Mouse (Mus musculus): ENCODE measurements around the gene Anapc2. TPM values are rescaled to one million over a fixed set of nuclear protein-coding genes. Genes with fewer than 3 reads are reported as not detected.

The Anapc2 gene
- 150 and 156 TPM in 2 replicates for polyA plus RNA-seq (2016; fragmentation: Nextera tagmentation; extraction: Ambion mirVana)

GRCm38 (mm10) chr2:25271827-25272511, at the start of gene Anapc2, which contains the start of gene Ssna1:
TSS of gene Anapc2 (plus strand) at chr2:25272478.
TSS of gene Ssna1 (minus strand) at chr2:25272438.
- under 1% methylated on average over 55 of the region's 55 CpGs for WGBS
- peaks cover 41% of the 10 kb centered on the region for H3K4me1 ChIP-seq (replicated peaks)
- H3K36me3 ChIP-seq, result peaks cover 74% of the 10 kb centered on the region

GRCm38 (mm10) chr2:25223681-25224491, 48.4 kb upstream of the Anapc2 start:
- no peak for DNase-seq (ENCODE audit: low spot score)
- Histone ChIP-seq H3K4me1 (replicated peaks) (peaks cover 45% of the 10 kb centered on the region), H3K4me3 (peak overlapping the region; percentile 90), H3K27me3 (ENCODE audit: insufficient read depth, poor library complexity, severe bottlenecking) (no peaks in the 10 kb centered on the region), H3K36me3 (peaks cover 27% of the 10 kb centered on the region), H3K9me3 (no peaks in the 10 kb centered on the region), H3K27ac (peak overlapping the region; percentile 97)
- WGBS, result 2% methylated on average over 53 of the region's 53 CpGs

More at GRCm38 (mm10) chr2:25271827-25272511, at the start of gene Anapc2, which contains the start of gene Ssna1:
- no peaks in the 10 kb centered on the region for H3K27me3 ChIP-seq (ENCODE audit: insufficient read depth, poor library complexity, severe bottlenecking)
- DNase-seq (ENCODE audit: low spot score), result peak; percentile 99
- no peaks in the 10 kb centered on the region for H3K9me3 ChIP-seq
- peak within 1 kb of the TSS; percentile 91 for H3K27ac ChIP-seq
- peak within 1 kb of the TSS; percentile 91 for H3K4me3 ChIP-seq

GRCm38 (mm10) chr2:25224492-25224765, 47.8 kb upstream of the Anapc2 start, which contains the start of gene Tubb4b:
TSS of gene Tubb4b (minus strand) at chr2:25224702.
- Histone ChIP-seq H3K27ac (peak within 1 kb of the TSS; percentile 97), H3K27me3 (ENCODE audit: insufficient read depth, poor library complexity, severe bottlenecking) (no peaks in the 10 kb centered on the region), H3K4me3 (peak within 1 kb of the TSS; percentile 90), H3K9me3 (no peaks in the 10 kb centered on the region), H3K4me1 (replicated peaks) (peaks cover 46% of the 10 kb centered on the region), H3K36me3 (peaks cover 27% of the 10 kb centered on the region)
- under 1% methylated on average over 17 of the region's 17 CpGs for WGBS
- DNase-seq (ENCODE audit: low spot score), result no peak

GRCm38 (mm10) chr2:25224766-25225752, 47.2 kb upstream of the Anapc2 start:
- Histone ChIP-seq H3K9me3 (no peaks in the 10 kb centered on the region), H3K27me3 (ENCODE audit: insufficient read depth, poor library complexity, severe bottlenecking) (no peaks in the 10 kb centered on the region), H3K4me3 (peak overlapping the region; percentile 90), H3K4me1 (replicated peaks) (peaks cover 46% of the 10 kb centered on the region), H3K27ac (peak overlapping the region; percentile 97), H3K36me3 (peaks cover 27% of the 10 kb centered on the region)
- DNase-seq (ENCODE audit: low spot score), result peak; percentile 99
- WGBS, result 3% methylated on average over 41 of the region's 41 CpGs

GRCm38 (mm10) chr2:25225811-25226379, 46.4 kb upstream of the Anapc2 start:
- Histone ChIP-seq H3K36me3 (peaks cover 27% of the 10 kb centered on the region), H3K4me1 (replicated peaks) (peaks cover 46% of the 10 kb centered on the region), H3K9me3 (no peaks in the 10 kb centered on the region), H3K27ac (peak overlapping the region; percentile 97), H3K27me3 (ENCODE audit: insufficient read depth, poor library complexity, severe bottlenecking) (peaks cover 4% of the 10 kb centered on the region; the same call in 1 of the 2 replicates), H3K4me3 (peak overlapping the region; percentile 90)
- no peak for DNase-seq (ENCODE audit: low spot score)
- 77% methylated on average over 8 of the region's 8 CpGs for WGBS

- WGBS, result 83% methylated on average over 5 of the region's 5 CpGs
- no peaks in the 10 kb centered on the region for H3K9me3 ChIP-seq
- DNase-seq (ENCODE audit: low spot score), result no peak
- peak overlapping the region; percentile 64 for H3K27ac ChIP-seq
- peaks cover 13% of the 10 kb centered on the region; the same call in 1 of the 2 replicates for H3K27me3 ChIP-seq (ENCODE audit: insufficient read depth, poor library complexity, severe bottlenecking)
- peaks cover 18% of the 10 kb centered on the region for H3K36me3 ChIP-seq
- no peak overlapping the region for H3K4me3 ChIP-seq
- H3K4me1 ChIP-seq (replicated peaks), result peaks cover 47% of the 10 kb centered on the region
Observed at GRCm38 (mm10) chr2:25226864-25227263, 45.4 kb upstream of the Anapc2 start.

- Histone ChIP-seq H3K4me3 (no peak overlapping the region), H3K27ac (peak overlapping the region; percentile 64; the same call in 1 of the 2 replicates), H3K4me1 (replicated peaks) (peaks cover 50% of the 10 kb centered on the region), H3K36me3 (peaks cover 13% of the 10 kb centered on the region), H3K27me3 (ENCODE audit: insufficient read depth, poor library complexity, severe bottlenecking) (peaks cover 18% of the 10 kb centered on the region; the same call in 1 of the 2 replicates), H3K9me3 (no peaks in the 10 kb centered on the region)
- no peak for DNase-seq (ENCODE audit: low spot score)
- WGBS, result 90% methylated on average over 4 of the region's 4 CpGs
Observed at GRCm38 (mm10) chr2:25227406-25227805, 44.9 kb upstream of the Anapc2 start.

GRCm38 (mm10) chr2:25228431-25228889, 43.8 kb upstream of the Anapc2 start:
- peak overlapping the region; percentile 43 for H3K4me3 ChIP-seq
- peak; percentile 85 for DNase-seq (ENCODE audit: low spot score)
- peaks cover 2% of the 10 kb centered on the region for H3K36me3 ChIP-seq
- no peaks in the 10 kb centered on the region for H3K9me3 ChIP-seq
- peaks cover 49% of the 10 kb centered on the region for H3K4me1 ChIP-seq (replicated peaks)
- under 1% methylated on average over 7 of the region's 7 CpGs for WGBS
- peak overlapping the region; percentile 83 for H3K27ac ChIP-seq
- H3K27me3 ChIP-seq (ENCODE audit: insufficient read depth, poor library complexity, severe bottlenecking), result peaks cover 19% of the 10 kb centered on the region; the same call in 1 of the 2 replicates

GRCm38 (mm10) chr2:25228995-25229530, 43.2 kb upstream of the Anapc2 start:
- DNase-seq (ENCODE audit: low spot score), result no peak
- peaks cover 45% of the 10 kb centered on the region for H3K4me1 ChIP-seq (replicated peaks)
- H3K27me3 ChIP-seq (ENCODE audit: insufficient read depth, poor library complexity, severe bottlenecking), result peaks cover 19% of the 10 kb centered on the region; the same call in 1 of the 2 replicates
- H3K9me3 ChIP-seq, result no peaks in the 10 kb centered on the region
- H3K36me3 ChIP-seq, result no peaks in the 10 kb centered on the region
- WGBS, result 73% methylated on average over 6 of the region's 6 CpGs
- peak overlapping the region; percentile 83 for H3K27ac ChIP-seq
- peak overlapping the region; percentile 43 for H3K4me3 ChIP-seq

GRCm38 (mm10) chr2:25229582-25229981, 42.7 kb upstream of the Anapc2 start:
- no peak for DNase-seq (ENCODE audit: low spot score)
- H3K27ac ChIP-seq, result 0 out of 2 replicates have a peak overlapping the region, but pooled peaks have one; percentile 83

GRCm38 (mm10) chr2:25230581-25230980, 41.7 kb upstream of the Anapc2 start:
- DNase-seq (ENCODE audit: low spot score), result no peak
- peaks cover 19% of the 10 kb centered on the region; the same call in 1 of the 2 replicates for H3K27me3 ChIP-seq (ENCODE audit: insufficient read depth, poor library complexity, severe bottlenecking)
- WGBS, result 93% methylated on average over 7 of the region's 7 CpGs
- no peak overlapping the region for H3K27ac ChIP-seq
- no peak overlapping the region for H3K4me3 ChIP-seq
- no peaks in the 10 kb centered on the region for H3K36me3 ChIP-seq
- no peaks in the 10 kb centered on the region for H3K9me3 ChIP-seq
- peaks cover 40% of the 10 kb centered on the region for H3K4me1 ChIP-seq (replicated peaks)

More at GRCm38 (mm10) chr2:25229582-25229981, 42.7 kb upstream of the Anapc2 start:
- H3K9me3 ChIP-seq, result no peaks in the 10 kb centered on the region
- H3K27me3 ChIP-seq (ENCODE audit: insufficient read depth, poor library complexity, severe bottlenecking), result peaks cover 19% of the 10 kb centered on the region; the same call in 1 of the 2 replicates
- no peaks in the 10 kb centered on the region for H3K36me3 ChIP-seq
- H3K4me1 ChIP-seq (replicated peaks), result peaks cover 45% of the 10 kb centered on the region
- 88% methylated on average over 5 of the region's 5 CpGs for WGBS
- H3K4me3 ChIP-seq, result no peak overlapping the region
